Mouse (Mus musculus): Measurements from ENCODE around the gene Specc1. TPM values are rescaled to one million over a fixed set of nuclear protein-coding genes. Genes with fewer than 3 reads are reported as not detected.
A peak's percentile ranks its signal among the peaks of the same experiment; 100 is the strongest.

The Specc1 gene
- polyA plus RNA-seq, 1 experiment from 2014 or later: 12.0 TPM

- no peak overlapping the region for H3K9ac ChIP-seq
- peaks cover 4% of the 10 kb centered on the region; the same call in 1 of the 2 replicates for H3K4me1 ChIP-seq
- no peak for ATAC-seq (ENCODE audit: borderline replicate concordance, extremely low read depth, low FRiP score, low TSS enrichment)
- H3K36me3 ChIP-seq: no peaks in the 10 kb centered on the region
- no peak overlapping the region for H3K4me3 ChIP-seq
- H3K4me2 ChIP-seq: no peak overlapping the region
- no peaks in the 10 kb centered on the region for H3K27me3 ChIP-seq
- H3K9me3 ChIP-seq: no peaks in the 10 kb centered on the region
- 0 out of 2 replicates have a peak overlapping the region, but pooled peaks have one; percentile 16 for H3K27ac ChIP-seq
- 38% methylated on average over 4 of the region's 4 CpGs for WGBS
These were observed 253.3 kb downstream of the Specc1 start for GRCm38 (mm10) chr11:62209891-62210290.

DNA sequence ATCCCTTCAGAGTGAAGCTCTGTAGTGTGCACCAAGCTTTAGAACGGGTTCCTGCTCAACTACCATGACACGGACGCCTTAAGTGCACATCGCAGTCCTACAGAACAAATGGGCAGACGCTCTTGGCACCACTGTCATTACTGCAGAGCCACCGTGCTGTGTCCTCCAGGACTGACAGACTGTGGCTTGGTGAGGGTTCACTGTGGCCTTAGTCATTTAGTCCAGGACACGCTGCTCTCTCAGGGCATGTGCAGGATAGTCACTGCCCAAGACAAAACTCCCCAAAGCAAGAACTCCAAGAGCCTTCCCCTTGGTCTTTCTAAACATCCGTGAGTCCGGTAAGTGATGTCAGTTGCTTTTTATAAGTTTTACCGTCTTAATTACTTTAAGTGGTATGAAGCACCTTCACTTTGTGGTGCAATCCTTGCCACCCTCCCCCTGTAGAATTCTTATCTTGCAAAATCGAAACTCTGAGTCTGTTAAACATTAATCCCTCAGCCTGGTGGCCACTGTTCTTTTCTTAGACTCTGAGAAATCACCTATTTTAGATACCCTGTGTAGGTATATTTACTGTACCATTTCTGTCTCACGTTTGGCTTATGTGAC, 256.9 kb downstream of the Specc1 start:
- H3K4me2 ChIP-seq: no peak overlapping the region
- no peak for ATAC-seq (ENCODE audit: borderline replicate concordance, extremely low read depth, low FRiP score, low TSS enrichment)
- H3K4me3 ChIP-seq: no peak overlapping the region
- no peak overlapping the region for H3K27ac ChIP-seq
- no peaks in the 10 kb centered on the region for H3K9me3 ChIP-seq
- no peaks in the 10 kb centered on the region for H3K27me3 ChIP-seq
- H3K36me3 ChIP-seq: no peaks in the 10 kb centered on the region
- no peak overlapping the region for H3K9ac ChIP-seq
- peaks cover 4% of the 10 kb centered on the region; the same call in 1 of the 2 replicates for H3K4me1 ChIP-seq
- WGBS: 68% methylated on average over 12 of the region's 12 CpGs

DNA sequence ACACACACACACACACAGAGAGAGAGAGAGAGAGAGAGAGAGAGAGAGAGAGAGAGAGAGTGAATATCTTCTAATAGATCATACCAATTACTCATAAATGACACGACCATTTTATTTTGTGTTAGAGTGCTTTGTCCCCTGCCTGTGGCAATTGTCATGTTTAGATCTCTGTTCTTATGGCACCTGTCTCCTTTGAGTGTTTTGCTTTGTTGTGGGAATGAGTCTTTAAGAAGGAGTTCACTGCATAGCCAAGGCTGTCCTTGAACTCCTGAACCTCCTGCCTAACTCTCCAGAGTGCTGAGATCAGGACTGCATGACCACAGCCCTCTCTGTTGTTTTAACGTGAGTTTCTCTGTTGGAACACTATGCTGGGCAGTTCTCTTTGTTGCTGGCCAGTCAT, 258.5 kb downstream of the Specc1 start:
- 59% methylated on average over 2 of the region's 2 CpGs for WGBS
- Histone ChIP-seq H3K4me1 (no peaks in the 10 kb centered on the region), H3K27me3 (no peaks in the 10 kb centered on the region), H3K27ac (no peak overlapping the region), H3K4me3 (no peak overlapping the region), H3K9ac (no peak overlapping the region), H3K36me3 (no peaks in the 10 kb centered on the region), H3K9me3 (no peaks in the 10 kb centered on the region), H3K4me2 (no peak overlapping the region)
- no peak for ATAC-seq (ENCODE audit: borderline replicate concordance, extremely low read depth, low FRiP score, low TSS enrichment)

- Histone ChIP-seq H3K4me3 (no peak overlapping the region), H3K9ac (no peak overlapping the region), H3K4me1 (no peaks in the 10 kb centered on the region), H3K4me2 (no peak overlapping the region), H3K9me3 (no peaks in the 10 kb centered on the region), H3K36me3 (no peaks in the 10 kb centered on the region), H3K27me3 (no peaks in the 10 kb centered on the region), H3K27ac (no peak overlapping the region)
- no peak for ATAC-seq (ENCODE audit: borderline replicate concordance, extremely low read depth, low FRiP score, low TSS enrichment)
- WGBS: 64% methylated on average over 6 of the region's 6 CpGs
These were observed 261.2 kb downstream of the Specc1 start for GRCm38 (mm10) chr11:62217751-62218150.

GRCm38 (mm10) chr11:62220756-62221510, 264.4 kb downstream of the Specc1 start:
- Histone ChIP-seq H3K9ac (no peak overlapping the region), H3K4me2 (no peak overlapping the region), H3K27me3 (no peaks in the 10 kb centered on the region), H3K36me3 (no peaks in the 10 kb centered on the region), H3K4me3 (no peak overlapping the region), H3K9me3 (no peaks in the 10 kb centered on the region), H3K27ac (no peak overlapping the region), H3K4me1 (no peaks in the 10 kb centered on the region)
- no peak for ATAC-seq (ENCODE audit: borderline replicate concordance, extremely low read depth, low FRiP score, low TSS enrichment)
- WGBS: 67% methylated on average over 7 of the region's 7 CpGs

GRCm38 (mm10) chr11:62223416-62223815, 266.9 kb downstream of the Specc1 start:
- Histone ChIP-seq H3K4me3 (no peak overlapping the region), H3K36me3 (no peaks in the 10 kb centered on the region), H3K9me3 (no peaks in the 10 kb centered on the region), H3K9ac (no peak overlapping the region), H3K27me3 (no peaks in the 10 kb centered on the region), H3K27ac (no peak overlapping the region), H3K4me2 (no peak overlapping the region), H3K4me1 (no peaks in the 10 kb centered on the region)
- WGBS: 84% methylated on average over 5 of the region's 5 CpGs
- ATAC-seq (ENCODE audit: borderline replicate concordance, extremely low read depth, low FRiP score, low TSS enrichment): no peak

GRCm38 (mm10) chr11:62223962-62224361, 267.4 kb downstream of the Specc1 start:
- H3K36me3 ChIP-seq: no peaks in the 10 kb centered on the region

GRCm38 (mm10) chr11:62224797-62225196, 268.2 kb downstream of the Specc1 start:
- Histone ChIP-seq H3K4me3 (no peak overlapping the region), H3K27me3 (no peaks in the 10 kb centered on the region), H3K9ac (no peak overlapping the region), H3K4me2 (no peak overlapping the region), H3K9me3 (no peaks in the 10 kb centered on the region), H3K27ac (no peak overlapping the region), H3K36me3 (no peaks in the 10 kb centered on the region), H3K4me1 (no peaks in the 10 kb centered on the region)
- ATAC-seq (ENCODE audit: borderline replicate concordance, extremely low read depth, low FRiP score, low TSS enrichment): no peak
- WGBS: 49% methylated on average over 4 of the region's 4 CpGs

More at GRCm38 (mm10) chr11:62223962-62224361, 267.4 kb downstream of the Specc1 start:
- no peaks in the 10 kb centered on the region for H3K27me3 ChIP-seq
- no peak overlapping the region for H3K4me3 ChIP-seq
- no peak overlapping the region for H3K9ac ChIP-seq
- H3K27ac ChIP-seq: no peak overlapping the region
- WGBS: 90% methylated on average over 7 of the region's 7 CpGs
- no peak overlapping the region for H3K4me2 ChIP-seq
- ATAC-seq (ENCODE audit: borderline replicate concordance, extremely low read depth, low FRiP score, low TSS enrichment): no peak
- H3K9me3 ChIP-seq: no peaks in the 10 kb centered on the region
- H3K4me1 ChIP-seq: no peaks in the 10 kb centered on the region

- no peaks in the 10 kb centered on the region for H3K36me3 ChIP-seq
- no peak overlapping the region for H3K4me2 ChIP-seq
- no peaks in the 10 kb centered on the region for H3K9me3 ChIP-seq
- H3K27me3 ChIP-seq: no peaks in the 10 kb centered on the region
- no peaks in the 10 kb centered on the region for H3K4me1 ChIP-seq
- ATAC-seq (ENCODE audit: borderline replicate concordance, extremely low read depth, low FRiP score, low TSS enrichment): no peak
- no peak overlapping the region for H3K9ac ChIP-seq
- no peak overlapping the region for H3K4me3 ChIP-seq
- 51% methylated on average over 12 of the region's 12 CpGs for WGBS
- H3K27ac ChIP-seq: no peak overlapping the region
These were observed 284.2 kb downstream of the Specc1 start for GRCm38 (mm10) chr11:62240631-62241261.

GRCm38 (mm10) chr11:62243871-62244270, 287.3 kb downstream of the Specc1 start:
- no peak for ATAC-seq (ENCODE audit: borderline replicate concordance, extremely low read depth, low FRiP score, low TSS enrichment)
- H3K4me1 ChIP-seq: peaks cover 4% of the 10 kb centered on the region; the same call in 1 of the 2 replicates
- H3K27ac ChIP-seq: no peak overlapping the region
- no peak overlapping the region for H3K4me3 ChIP-seq
- WGBS: 82% methylated on average over 8 of the region's 8 CpGs
- H3K27me3 ChIP-seq: peaks cover 14% of the 10 kb centered on the region; the same call in 1 of the 2 replicates
- no peak overlapping the region for H3K4me2 ChIP-seq
- no peak overlapping the region for H3K9ac ChIP-seq
- no peaks in the 10 kb centered on the region for H3K9me3 ChIP-seq
- H3K36me3 ChIP-seq: no peaks in the 10 kb centered on the region

- Histone ChIP-seq H3K4me2 (no peak overlapping the region), H3K36me3 (no peaks in the 10 kb centered on the region), H3K27ac (no peak overlapping the region), H3K9ac (no peak overlapping the region), H3K9me3 (no peaks in the 10 kb centered on the region), H3K4me3 (no peak overlapping the region), H3K4me1 (peaks cover 10% of the 10 kb centered on the region), H3K27me3 (peaks cover 20% of the 10 kb centered on the region; the same call in 1 of the 2 replicates)
- ATAC-seq (ENCODE audit: borderline replicate concordance, extremely low read depth, low FRiP score, low TSS enrichment): no peak
- WGBS: 84% methylated on average over 4 of the region's 4 CpGs
These were observed 287.9 kb downstream of the Specc1 start for GRCm38 (mm10) chr11:62244471-62244870.
